Mouse (Mus musculus): ENCODE data around the gene Tex261.
A peak's percentile ranks its signal among the peaks of the same experiment; 100 is the strongest.
"Not testable (repeated sequence)": the region's sequence is repeated elsewhere in the genome, so short reads cannot be mapped to it uniquely, and the experiment has no call there.

Tex261 gene

DNA sequence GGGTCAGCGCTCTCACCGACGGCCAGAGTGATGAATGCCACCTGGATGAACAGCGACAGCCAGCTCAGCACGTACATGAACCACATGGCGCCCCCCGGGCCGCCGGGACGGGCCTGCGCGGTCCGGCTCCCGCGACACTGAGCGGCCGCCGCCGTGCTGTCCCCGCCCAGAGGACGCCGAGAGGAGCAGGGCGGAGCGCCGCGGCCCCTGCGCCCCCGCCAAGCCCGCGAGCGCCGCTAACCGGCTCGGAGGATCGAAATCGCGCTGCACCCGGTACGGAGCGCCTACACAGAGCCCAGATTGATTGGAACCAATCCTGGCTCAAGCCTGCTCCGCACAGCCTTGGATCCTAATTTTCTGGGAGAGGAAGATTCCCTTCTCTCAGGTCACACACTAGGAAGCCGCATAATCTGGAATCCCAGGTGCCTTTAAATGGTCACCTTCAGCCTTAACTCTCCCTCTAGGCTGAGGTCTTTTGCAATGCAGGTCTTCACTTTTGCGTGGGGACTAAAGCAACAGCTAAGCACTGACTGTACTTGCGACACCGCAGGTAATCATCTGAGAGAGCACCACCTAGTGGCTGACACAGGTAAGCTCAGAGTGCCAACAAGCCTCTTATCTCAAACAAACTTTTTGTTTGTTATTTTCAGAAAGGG lies at the start of gene Tex261:
Gene Tex261 (minus strand): TSS at position 176 of the 656 bp plus-strand sequence.
- DNase-seq = peak; percentile 92

DNA sequence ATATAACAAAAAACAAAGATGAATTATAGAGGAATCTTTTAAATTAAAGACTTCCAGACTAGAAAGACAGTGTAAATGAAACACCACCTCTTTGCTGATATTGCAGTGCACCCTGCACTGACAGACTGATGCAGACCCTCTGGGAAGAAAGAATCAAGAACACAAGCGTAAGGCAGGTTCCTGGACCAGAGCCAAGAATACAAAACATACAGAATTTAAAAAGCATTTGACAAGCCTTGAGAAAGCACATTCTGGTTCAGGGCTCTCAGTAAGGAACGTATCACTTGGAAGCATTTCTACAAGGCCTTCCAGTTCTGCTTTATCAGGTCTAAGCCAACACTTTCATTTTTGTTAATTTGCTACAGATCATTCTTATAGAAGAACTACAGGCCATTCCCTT lies 46.2 kb upstream of the Tex261 start:
- no peak for DNase-seq

DNA sequence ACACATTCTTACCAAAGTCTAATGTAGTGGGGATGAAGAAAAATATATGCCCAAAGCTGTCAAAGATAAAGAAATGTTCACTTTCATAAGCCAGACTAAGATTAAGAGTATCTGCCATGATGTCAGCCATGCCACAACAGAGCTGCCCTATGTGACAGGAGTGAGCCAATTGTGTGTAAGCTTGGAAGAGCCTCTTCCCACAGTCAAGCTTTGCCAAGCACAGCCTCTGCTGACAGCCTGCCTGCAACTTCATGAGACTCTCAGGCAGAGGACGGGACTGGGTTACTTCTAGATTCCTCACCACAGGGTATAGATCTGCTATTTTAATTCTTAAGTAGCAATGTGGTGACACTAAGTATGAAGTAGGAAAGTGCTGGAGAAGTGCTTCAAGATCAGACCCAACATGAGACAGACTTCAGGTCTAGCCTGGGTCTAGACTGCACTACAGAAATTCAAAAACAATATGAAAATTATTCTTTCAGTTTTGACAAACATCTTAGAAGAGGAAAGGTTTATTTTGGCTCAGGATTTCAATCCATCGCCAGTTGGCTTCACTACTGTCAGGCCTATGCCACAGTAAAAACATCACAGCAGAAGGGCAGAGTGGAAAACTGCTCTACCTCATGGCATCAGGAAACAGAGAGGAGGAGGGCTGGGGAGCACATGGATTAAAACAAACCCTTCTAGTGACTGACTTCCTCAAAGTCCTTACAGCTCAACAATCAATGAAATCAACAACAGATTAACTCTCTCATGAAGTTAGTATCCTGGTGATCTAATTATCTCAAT lies 45.3 kb upstream of the Tex261 start:
- no peak for DNase-seq

DNA sequence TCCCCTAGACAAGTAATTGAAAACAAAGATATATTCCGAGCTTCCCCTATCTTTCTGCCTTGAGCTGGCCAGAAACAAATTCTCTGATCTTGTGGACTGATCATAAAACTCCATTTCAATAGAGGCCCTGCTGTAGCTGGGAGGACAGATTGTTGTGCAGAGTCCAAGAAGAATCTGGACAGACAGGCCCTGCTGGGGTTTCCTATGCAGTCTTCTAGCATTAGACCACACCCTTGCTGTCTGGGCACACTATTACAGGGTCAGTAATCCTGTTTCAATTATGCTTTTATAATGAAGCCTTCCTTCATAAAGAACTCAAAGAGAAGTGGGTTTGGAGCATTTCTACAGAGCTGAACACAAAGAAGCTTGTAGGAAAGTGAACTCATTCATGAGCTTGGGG lies 43.4 kb upstream of the Tex261 start:
- no peak for DNase-seq

DNA sequence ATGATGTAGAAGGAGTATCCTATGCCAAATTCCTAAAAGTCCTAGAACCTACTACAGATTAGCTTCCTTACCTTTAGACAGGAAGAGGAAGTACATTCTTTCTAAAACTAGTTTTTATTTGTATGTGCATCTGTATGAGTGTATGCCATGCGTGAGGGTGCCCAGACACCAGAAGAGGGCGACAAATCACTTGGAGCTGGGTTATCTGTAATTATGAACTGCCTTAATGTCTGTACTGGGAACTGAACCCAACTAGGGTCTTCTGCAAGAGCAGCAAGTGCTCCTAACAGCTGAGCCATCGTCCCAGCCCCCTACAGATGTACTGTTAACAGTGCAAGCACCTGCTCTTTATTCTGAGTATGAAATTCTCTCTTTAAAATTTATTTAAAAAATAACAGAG lies 40.2 kb upstream of the Tex261 start:
- no peak for DNase-seq

DNA sequence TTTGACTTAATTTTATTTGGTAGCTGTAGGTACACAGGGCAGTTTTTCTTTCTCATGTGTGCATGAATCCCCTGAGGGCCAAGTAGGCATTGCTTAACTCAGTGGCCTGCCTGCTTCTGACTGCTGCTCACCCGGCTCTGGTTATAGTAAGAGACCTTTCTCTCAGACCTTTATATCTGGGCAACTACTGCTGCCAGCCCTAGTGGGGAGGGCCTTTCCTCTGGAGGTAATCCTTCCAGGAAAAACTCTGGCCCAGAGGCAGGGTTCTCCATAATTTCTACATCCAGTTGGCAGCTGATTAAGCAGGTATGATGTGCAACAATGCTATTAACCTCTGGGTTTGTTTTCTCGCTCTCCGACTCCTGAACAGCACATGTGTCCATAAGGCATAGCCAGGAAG lies 27.2 kb upstream of the Tex261 start:
- no peak for DNase-seq

DNA sequence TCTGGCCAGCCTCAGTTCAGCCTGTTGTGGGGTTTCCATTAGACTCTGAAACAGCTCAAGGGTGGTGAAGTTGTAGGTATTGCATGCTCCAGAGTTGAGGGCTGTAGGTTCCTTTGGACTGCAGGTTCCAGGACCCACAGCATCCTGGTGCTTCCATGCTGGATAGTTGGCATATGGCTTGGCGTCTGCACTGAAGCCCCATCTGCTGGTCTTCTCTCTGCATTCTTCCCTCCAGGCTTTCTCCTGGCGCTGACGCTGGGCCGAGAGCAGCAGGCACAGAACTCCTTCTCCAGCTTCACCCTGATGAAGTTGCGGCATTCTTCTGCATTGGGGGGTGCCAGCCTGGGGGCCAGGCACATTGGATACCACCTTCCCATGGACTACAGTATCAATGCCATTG lies 26.4 kb upstream of the Tex261 start:
- no peak for DNase-seq

DNA sequence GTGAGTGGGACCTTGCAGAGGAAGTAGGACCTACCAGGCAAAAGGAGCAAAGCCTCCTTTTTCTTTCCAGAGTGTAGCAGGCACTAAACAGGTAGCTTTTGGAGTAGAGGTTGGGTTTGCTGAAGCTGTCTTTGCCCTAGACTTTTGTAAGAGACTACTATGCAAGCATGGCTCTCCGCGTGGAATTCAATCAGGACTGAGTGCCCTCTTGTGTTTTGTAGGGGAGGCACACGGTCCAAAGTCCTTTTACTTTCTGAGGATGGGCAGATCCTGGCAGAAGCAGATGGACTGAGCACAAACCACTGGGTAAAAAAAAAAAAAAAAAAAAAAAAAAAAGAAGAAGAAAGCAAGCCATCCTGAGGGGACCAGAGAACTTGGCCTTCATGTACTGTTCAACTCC lies 21.1 kb upstream of the Tex261 start:
- no peak for DNase-seq

DNA sequence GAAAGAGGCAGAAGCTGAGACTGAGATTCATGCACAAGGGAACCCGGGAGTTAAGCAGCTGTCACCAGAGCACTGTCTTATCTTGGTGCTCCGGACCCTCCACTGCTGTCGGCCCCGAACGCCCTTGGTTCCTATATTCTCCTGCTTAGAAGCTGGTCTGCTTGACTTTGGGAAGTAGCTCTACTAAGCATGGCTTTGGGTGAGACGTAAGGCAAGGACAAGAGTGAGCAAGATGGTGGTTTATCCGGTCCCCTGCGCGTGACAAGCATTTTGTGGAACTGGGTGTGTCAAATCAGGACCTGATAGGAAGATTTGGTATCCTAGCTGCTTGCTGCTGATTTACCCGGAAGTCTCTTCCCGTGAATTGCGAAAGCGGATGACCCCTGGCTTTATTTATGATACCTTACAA lies 19.9 kb upstream of the Tex261 start:
- DNase-seq = no peak

DNA sequence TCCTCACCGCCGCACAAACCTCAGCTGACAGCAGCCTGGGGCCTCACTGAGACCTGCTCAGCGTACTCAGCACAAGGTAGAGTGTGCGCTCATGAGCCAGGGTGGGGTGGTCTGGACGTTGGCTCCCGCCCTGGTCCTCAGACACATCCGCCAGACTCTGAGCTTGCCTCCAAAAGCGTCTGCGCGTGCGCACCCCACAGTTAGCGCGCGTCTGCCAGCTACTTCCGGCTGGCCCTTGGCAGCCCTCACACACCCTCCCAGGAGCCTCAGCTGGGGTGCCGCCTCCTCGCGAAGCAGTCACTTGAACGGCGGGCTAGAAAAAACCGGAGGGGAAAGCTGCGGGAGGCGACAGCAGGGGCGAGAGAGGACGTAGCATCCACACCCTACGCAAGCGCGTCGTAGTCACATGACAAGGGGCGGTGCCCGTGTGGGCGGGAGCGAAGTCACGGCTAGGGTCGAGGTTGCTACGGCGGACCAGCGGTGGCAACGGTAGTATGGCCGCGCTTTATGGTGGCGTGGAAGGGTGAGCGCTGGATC lies 19.2 kb upstream of the Tex261 start, which contains the start of gene Nagk:
Gene Nagk (plus strand): TSS at position 223 of the 537 bp plus-strand sequence.
- peak; percentile 97 for DNase-seq

DNA sequence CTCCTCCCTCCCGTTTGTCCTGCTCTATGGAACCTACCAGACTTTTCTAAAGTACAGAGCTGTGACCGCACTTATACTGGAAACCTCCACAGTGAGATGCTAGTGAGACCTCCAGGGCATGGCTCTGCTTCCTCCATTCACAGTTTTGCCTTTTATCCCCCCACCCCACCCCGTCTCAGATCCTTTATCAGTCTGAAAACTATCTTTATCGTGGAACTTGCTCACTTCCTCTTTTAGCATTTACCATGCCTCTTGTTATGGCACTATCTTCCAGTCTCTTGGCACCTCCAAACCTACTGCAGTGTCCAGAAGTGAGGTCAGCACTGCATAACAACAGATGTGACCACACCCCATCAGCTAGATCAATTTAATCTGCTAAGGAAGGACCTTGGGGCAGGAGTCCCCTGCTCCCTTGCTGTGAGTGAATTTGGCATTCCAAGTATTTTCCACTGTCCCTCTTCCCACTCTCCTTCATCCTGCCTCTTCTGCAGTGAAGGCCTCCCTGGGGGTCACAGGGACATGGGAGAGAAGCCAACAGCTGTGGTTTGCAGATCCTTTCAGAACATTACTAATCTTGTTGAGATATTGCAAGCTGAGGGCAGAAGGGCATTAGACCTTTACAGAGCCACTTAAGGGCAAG lies 15.8 kb upstream of the Tex261 start:
- DNase-seq = no peak

DNA sequence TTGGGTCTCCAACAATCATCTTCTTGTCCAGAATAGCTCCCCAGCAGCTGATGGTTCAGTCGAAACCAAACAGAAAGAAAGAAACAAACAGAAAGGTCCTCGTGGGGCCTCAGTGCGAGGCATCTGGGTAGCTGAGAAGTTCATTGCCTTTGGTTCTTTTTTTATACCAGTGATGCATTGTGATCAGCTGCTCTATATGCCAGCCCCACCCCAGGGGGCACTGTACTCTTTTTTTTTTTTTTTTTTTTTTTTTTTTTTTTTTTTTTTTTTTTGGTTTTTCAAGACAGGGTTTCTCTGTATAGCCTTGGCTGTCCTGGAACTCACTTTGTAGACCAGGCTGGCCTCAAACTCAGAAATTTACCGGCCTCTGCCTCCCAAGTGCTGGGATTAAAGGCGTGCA lies 14.9 kb upstream of the Tex261 start:
- DNase-seq = not testable (repeated sequence)

DNA sequence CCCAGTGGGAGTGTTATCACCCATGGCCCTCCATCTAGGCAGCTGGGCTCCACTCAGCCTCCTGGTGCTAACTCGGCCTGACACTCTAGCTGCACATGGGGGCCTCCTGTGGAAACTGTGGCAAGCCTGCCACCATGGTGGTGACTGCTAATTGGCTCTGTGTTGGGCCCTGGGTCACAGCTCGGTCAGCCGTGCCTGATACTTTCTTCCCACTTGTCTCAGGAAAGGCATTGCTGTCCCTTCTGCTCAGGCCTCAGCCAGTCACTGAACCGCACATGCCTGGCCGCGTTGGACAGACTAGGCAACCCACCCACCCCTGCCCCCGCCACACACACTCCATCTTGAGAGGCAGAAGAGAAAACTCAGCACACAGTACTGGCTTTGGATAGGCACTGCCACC lies 12.9 kb upstream of the Tex261 start:
- no peak for DNase-seq

DNA sequence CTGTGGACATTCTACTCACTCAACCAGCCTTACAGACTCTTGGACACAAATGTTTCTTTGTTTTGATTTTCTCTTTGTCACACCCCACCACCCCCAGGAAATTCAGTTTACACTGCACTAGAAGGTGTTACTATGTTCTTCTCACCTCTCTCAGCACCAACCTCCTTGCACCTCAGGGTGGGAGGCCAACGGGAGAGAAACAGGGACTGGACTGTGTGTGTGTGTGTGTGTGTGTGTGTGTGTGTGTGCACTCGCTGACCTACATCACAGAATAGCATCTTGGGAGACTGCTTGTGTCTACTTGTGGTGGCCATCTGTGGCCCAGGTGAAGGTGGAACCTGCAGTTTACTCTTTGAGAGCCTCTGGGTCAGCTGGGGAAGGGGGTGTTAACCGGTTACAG lies 10.8 kb upstream of the Tex261 start:
- DNase-seq = no peak

DNA sequence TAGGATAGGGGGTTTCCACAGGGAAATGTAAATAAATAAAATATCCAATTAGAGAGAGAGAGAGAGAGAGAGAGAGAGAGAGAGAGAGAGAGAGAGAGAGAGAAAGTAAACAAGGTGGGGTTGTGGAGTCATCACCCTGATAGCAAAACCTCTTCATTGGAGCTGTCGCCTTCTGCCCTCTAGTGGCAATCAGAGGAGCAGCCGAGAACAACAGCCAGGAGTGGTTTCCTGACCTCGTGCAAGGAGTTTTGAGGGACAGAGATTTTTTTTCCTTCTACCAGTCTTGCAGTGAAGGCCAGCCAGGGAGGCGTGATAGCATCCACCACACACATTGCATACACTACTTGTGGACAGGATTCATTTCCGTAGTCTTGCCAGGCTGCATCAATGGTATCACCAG lies 3.4 kb upstream of the Tex261 start:
- peak; percentile 68 for DNase-seq

DNA sequence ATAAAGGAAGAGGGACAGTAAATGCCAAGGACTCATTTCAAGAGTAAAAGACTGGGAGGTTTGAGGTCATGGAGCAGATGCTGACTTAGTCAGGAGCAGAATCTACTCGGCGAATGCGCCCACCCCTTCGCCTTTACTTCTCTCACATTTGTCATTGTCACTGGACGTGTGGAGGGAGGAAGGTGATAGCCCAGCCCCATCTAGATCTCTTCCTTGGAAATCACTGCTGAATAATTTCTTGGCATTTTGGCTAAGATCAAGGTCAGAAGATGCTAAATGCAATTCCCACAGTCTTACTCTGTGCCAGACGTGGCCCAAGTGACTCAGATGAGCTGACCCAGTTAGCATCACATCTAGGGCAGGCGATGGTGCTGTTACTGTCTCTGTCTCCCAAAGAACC lies 2.7 kb upstream of the Tex261 start:
- DNase-seq = no peak

DNA sequence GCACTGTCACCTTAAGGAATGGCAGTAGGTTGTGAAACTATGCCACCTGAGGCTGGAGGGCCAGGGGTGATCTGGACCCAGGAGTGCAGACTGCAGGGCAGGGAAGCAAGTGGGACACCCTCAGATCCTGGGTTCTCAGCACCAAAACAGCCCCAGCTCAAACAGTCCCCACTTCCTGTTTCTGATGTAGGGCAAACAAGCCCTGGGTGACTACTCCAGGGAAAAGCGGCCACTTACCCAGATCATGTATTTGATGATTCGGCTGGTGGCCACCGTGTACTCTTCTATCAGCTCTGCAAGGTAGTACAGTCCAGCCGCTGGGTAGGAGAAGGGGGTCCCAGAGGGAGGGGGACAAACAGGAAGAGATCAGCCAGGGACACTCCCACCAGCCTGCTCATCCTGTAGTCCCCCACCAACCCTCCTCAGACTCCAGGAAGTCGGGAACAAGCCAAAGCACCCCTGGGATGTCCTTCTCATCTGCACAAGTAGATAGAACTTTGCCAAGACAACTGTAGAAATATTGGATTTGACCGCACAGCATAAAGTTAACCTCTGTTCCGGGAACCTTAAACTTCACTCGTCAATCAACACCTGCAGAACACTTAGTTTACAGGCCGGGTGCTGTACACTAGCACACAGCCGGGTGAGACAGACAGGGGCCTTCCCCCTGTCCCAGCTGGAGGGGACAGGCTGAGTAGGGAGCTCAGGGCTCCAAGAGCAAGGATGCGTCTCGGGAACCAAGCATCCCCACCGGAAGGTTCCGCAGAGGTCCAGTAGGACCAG lies 641 bp downstream of the Tex261 start:
- DNase-seq = peak; percentile 56

DNA sequence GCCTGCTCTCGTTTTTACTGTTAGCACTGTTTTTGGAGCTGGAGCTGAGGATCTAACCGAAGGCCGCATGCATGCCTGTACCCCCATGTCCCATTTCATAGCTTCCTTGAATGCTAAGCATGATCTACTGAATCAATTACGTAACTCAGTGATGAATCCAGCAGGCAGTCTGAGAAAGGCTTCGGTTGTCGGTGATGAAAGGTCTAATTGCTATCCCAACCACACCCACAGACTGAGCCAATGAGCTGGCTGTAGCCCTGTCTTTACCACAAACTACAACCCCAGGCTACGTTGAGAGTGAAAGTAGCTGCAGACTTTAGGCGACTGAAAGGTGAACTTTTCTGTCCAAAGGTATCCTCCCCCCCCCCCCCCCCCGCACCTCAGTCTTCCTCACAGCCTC lies 1.5 kb downstream of the Tex261 start:
- no peak for DNase-seq

DNA sequence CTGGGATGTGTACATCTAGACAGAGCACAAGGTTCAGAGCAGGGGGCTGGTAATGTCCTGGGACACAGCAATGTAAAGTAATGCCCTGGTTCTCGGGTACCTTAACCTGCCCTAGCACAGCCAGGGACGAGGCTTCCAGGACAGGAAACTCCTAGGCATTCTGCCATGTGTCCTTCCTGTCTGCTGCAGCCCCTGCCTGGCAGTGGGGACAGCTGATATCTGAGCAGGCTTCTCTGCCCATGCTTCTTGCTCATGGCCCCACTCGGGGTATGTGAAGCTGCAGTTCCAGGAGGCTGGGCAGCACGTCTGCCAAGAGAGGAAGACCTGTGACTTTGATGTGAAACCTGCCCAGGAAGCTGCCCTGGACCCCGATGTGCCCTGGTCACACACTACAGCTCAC lies 7.1 kb downstream of the Tex261 start:
- DNase-seq = no peak

DNA sequence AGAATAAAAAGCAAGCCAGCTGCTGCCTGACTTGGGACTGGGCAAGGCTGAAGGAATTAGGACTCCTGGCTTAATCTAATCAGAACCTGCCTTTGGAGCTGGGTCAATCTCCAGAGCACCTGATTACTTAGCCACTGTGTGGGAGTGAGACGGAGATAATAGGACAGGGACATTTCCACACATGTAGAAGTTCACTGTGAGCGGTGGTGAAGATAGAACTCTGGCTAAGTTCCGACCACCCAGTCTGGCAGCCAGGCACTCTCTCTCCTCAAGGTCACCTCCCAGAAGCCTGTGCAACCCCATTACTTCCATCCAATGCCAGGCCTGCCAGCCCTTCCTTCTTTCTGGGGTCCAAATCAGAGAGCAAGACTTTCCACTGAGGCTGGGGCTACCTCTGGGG lies 8.6 kb downstream of the Tex261 start:
- DNase-seq = no peak

DNA sequence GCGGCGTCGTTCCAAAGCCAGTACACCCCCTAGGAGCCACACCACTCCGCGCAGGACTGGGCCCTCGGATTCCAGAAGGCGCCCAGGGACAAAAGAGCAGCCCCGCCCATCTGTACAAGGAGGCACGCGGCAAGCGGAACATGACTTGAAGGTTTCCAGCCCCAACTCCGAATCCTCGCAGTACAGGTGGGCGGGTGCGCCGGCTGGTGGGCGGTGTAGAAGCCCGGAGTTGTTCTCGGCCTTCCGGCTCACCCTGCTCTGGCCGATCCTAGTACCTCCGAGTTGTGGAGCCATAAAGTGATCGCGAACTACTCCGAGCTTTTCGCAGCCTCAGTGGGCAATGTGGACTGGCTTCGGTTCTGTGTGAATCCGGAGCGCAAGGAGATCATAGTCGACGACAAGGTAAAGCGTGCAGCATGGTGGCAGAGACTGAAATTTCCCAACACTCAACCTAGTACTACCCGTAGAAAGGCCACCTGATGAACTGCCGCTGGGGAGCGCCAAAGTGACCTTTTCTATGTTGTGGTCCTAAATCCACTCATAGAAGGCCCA lies 12.7 kb downstream of the Tex261 start:
- DNase-seq = peak; percentile 57

DNA sequence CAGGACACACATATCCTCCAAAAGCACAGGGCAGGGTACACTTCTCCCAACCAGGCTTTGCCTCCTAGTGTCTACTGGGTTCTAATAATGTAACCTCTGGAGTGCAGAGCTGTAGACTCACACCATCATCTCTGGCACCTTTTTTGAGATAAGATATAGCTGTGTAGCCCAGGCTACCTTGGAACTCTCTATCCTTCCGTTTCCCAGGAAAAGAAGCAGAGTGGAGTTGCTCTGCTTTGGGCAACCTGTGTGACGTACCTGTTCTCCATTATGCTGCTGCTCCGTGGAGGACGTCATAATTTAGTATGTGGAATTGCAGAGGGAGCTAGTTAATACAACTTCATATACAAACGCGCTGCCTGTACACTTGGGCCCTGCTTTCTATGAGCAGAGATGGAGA lies 13.3 kb downstream of the Tex261 start, which contains the start of gene Ankrd53:
Gene Ankrd53 (plus strand): TSS at position 301 of the 400 bp plus-strand sequence.
- no peak for DNase-seq

DNA sequence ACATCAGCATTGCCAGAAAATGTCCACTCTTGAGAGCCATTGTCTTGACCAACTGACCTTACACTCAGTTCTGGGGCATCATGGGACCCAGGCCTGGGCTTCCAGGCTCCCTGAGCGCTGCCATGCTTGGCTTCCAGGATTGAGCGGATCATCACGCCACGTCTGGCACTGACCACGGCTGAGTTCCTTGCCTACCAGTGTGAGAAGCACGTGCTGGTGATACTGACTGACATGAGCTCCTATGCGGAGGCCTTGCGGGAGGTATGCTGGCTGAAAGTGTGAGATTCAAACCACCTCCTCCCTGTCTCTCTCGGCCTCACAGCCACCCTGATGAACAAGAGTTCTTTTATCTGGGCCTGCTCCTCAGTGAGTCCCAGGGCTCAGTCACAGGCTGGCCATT lies 19.6 kb downstream of the Tex261 start:
- no peak for DNase-seq

Data from thymus, postnatal 14 days (tissue).